Mouse (Mus musculus): ENCODE measurements around the gene Ptpn5.

Gene Ptpn5

GRCm38 (mm10) chr7:47111121-47111520 is 22.4 kb downstream of the Ptpn5 start:
- peak; percentile 25 for DNase-seq (ENCODE audit: low read depth)

GRCm38 (mm10) chr7:47110511-47110910 is 23.0 kb downstream of the Ptpn5 start:
- peak; percentile 95 for DNase-seq (ENCODE audit: low read depth)

- DNase-seq (ENCODE audit: low read depth) = peak; percentile 22
Measured at GRCm38 (mm10) chr7:47108779-47109189, 24.7 kb downstream of the Ptpn5 start.

GRCm38 (mm10) chr7:47106949-47107348 is 26.5 kb downstream of the Ptpn5 start:
- DNase-seq (ENCODE audit: low read depth) = no peak

GRCm38 (mm10) chr7:47103671-47104414 is 29.6 kb downstream of the Ptpn5 start:
- DNase-seq (ENCODE audit: low read depth) = peak; percentile 97

GRCm38 (mm10) chr7:47102970-47103369 is 30.5 kb downstream of the Ptpn5 start:
- peak; percentile 69 for DNase-seq (ENCODE audit: low read depth)

GRCm38 (mm10) chr7:47100615-47101014 is 32.9 kb downstream of the Ptpn5 start:
- DNase-seq (ENCODE audit: low read depth) = no peak

GRCm38 (mm10) chr7:47099306-47099705 is 34.2 kb downstream of the Ptpn5 start:
- DNase-seq (ENCODE audit: low read depth) = no peak

- peak; percentile 78 for DNase-seq (ENCODE audit: low read depth)
Measured at GRCm38 (mm10) chr7:47098044-47098443, 35.4 kb downstream of the Ptpn5 start.

- peak; percentile 48 for DNase-seq (ENCODE audit: low read depth)
Measured at GRCm38 (mm10) chr7:47094969-47095368, 38.5 kb downstream of the Ptpn5 start.

GRCm38 (mm10) chr7:47093935-47094334 is 39.5 kb downstream of the Ptpn5 start:
- no peak for DNase-seq (ENCODE audit: low read depth)

GRCm38 (mm10) chr7:47085075-47085474 is 48.4 kb downstream of the Ptpn5 start:
- no peak for DNase-seq (ENCODE audit: low read depth)

- peak; percentile 71 for DNase-seq (ENCODE audit: low read depth)
Measured at GRCm38 (mm10) chr7:47081277-47081676, 52.2 kb downstream of the Ptpn5 start.

- DNase-seq (ENCODE audit: low read depth) = peak; percentile 48
Measured at GRCm38 (mm10) chr7:47080868-47081267, 52.6 kb downstream of the Ptpn5 start.

GRCm38 (mm10) chr7:47077451-47077850 is 56.0 kb downstream of the Ptpn5 start:
- peak; percentile 56 for DNase-seq (ENCODE audit: low read depth)

GRCm38 (mm10) chr7:47076729-47077128 is 56.8 kb downstream of the Ptpn5 start:
- no peak for DNase-seq (ENCODE audit: low read depth)

GRCm38 (mm10) chr7:47076193-47076592 is 57.3 kb downstream of the Ptpn5 start:
- no peak for DNase-seq (ENCODE audit: low read depth)

- DNase-seq (ENCODE audit: low read depth) = no peak
Measured at GRCm38 (mm10) chr7:47073536-47074521, 59.7 kb downstream of the Ptpn5 start.

GRCm38 (mm10) chr7:47072551-47072950 is 60.9 kb downstream of the Ptpn5 start:
- peak; percentile 72 for DNase-seq (ENCODE audit: low read depth)

- peak; percentile 96 for DNase-seq (ENCODE audit: low read depth)
Measured at GRCm38 (mm10) chr7:47067879-47068278, 65.6 kb downstream of the Ptpn5 start.

GRCm38 (mm10) chr7:47066942-47067341 is 66.5 kb downstream of the Ptpn5 start:
- no peak for DNase-seq (ENCODE audit: low read depth)

- no peak for DNase-seq (ENCODE audit: low read depth)
Measured at GRCm38 (mm10) chr7:47061560-47061959, 71.9 kb downstream of the Ptpn5 start.

GRCm38 (mm10) chr7:47059339-47059738 is 74.1 kb downstream of the Ptpn5 start:
- peak; percentile 99 for DNase-seq (ENCODE audit: low read depth)
